Mouse (Mus musculus): ENCODE results near the gene Cs.

- peak; percentile 75 for TF ChIP-seq POLR2A (IDR thresholded peaks at IDR 0.05; ENCODE audit: control insufficient read depth, low read depth, low read length)
- TF ChIP-seq CTCF (IDR thresholded peaks at IDR 0.05; ENCODE audit: control insufficient read depth, insufficient read depth, insufficient replicate concordance, low read depth, low read length): no peak
Observed at GRCm38 (mm10) chr10:128303126-128304021, 34.2 kb upstream of the Cs start, which contains the start of gene Pan2.

All from testis, adult 2 months (tissue).